Mouse (Mus musculus): ENCODE data around the gene Gm10271. TPM values are rescaled to one million over a fixed set of nuclear protein-coding genes. Genes with fewer than 3 reads are reported as not detected.

Gm10271 gene
- polyA plus RNA-seq, 1 experiment from 2014 or later = not detected

GRCm38 (mm10) chr10:116964084-116964483 is 8.3 kb downstream of the Gm10271 start:
- 83% methylated on average over 11 of the region's 11 CpGs for WGBS
- DNase-seq (ENCODE audit: low spot score, missing footprints) (no peak), ATAC-seq (ENCODE audit: low FRiP score) (no peak)
- H3K36me3 ChIP-seq (ENCODE audit: control insufficient read depth, insufficient read depth, low read length) = no peaks in the 10 kb centered on the region
- no peaks in the 10 kb centered on the region for H3K4me1 ChIP-seq (ENCODE audit: control insufficient read depth, insufficient read depth, low read length)
- no peak overlapping the region for H3K9ac ChIP-seq (ENCODE audit: low read length)
- H3K27ac ChIP-seq (ENCODE audit: low read depth, low read length) = no peak overlapping the region
- H3K4me3 ChIP-seq (ENCODE audit: low read depth, low read length) = no peak overlapping the region
- no peak overlapping the region for H3K4me2 ChIP-seq
- no peaks in the 10 kb centered on the region for H3K9me3 ChIP-seq (ENCODE audit: control insufficient read depth, low read length)
- no peaks in the 10 kb centered on the region for H3K27me3 ChIP-seq (ENCODE audit: control insufficient read depth, insufficient read depth, low read length)

- H3K9ac ChIP-seq (ENCODE audit: low read length) = no peak overlapping the region
- WGBS = 50% methylated on average over 17 of the region's 17 CpGs
- no peak overlapping the region for H3K4me3 ChIP-seq (ENCODE audit: low read depth, low read length)
- H3K4me1 ChIP-seq (ENCODE audit: control insufficient read depth, insufficient read depth, low read length) = no peaks in the 10 kb centered on the region
- H3K27ac ChIP-seq (ENCODE audit: low read depth, low read length) = no peak overlapping the region
- no peaks in the 10 kb centered on the region for H3K27me3 ChIP-seq (ENCODE audit: control insufficient read depth, insufficient read depth, low read length)
- ATAC-seq (ENCODE audit: low FRiP score) (no peak), DNase-seq (ENCODE audit: low spot score, missing footprints) (no peak)
- no peaks in the 10 kb centered on the region for H3K36me3 ChIP-seq (ENCODE audit: control insufficient read depth, insufficient read depth, low read length)
- H3K9me3 ChIP-seq (ENCODE audit: control insufficient read depth, low read length) = no peaks in the 10 kb centered on the region
- no peak overlapping the region for H3K4me2 ChIP-seq
Observed at GRCm38 (mm10) chr10:116962803-116963202, 9.6 kb downstream of the Gm10271 start.

- Histone ChIP-seq H3K27ac (ENCODE audit: low read depth, low read length) (no peak overlapping the region), H3K9me3 (ENCODE audit: control insufficient read depth, low read length) (no peaks in the 10 kb centered on the region), H3K9ac (ENCODE audit: low read length) (no peak overlapping the region), H3K36me3 (ENCODE audit: control insufficient read depth, insufficient read depth, low read length) (no peaks in the 10 kb centered on the region), H3K27me3 (ENCODE audit: control insufficient read depth, insufficient read depth, low read length) (no peaks in the 10 kb centered on the region), H3K4me3 (ENCODE audit: low read depth, low read length) (no peak overlapping the region), H3K4me1 (ENCODE audit: control insufficient read depth, insufficient read depth, low read length) (no peaks in the 10 kb centered on the region), H3K4me2 (no peak overlapping the region)
- ATAC-seq (ENCODE audit: low FRiP score) (no peak), DNase-seq (ENCODE audit: low spot score, missing footprints) (no peak)
- 83% methylated on average over 14 of the region's 14 CpGs for WGBS
Observed at GRCm38 (mm10) chr10:116962152-116962551, 10.3 kb downstream of the Gm10271 start.

- Histone ChIP-seq H3K36me3 (ENCODE audit: control insufficient read depth, insufficient read depth, low read length) (no peaks in the 10 kb centered on the region), H3K4me3 (ENCODE audit: low read depth, low read length) (no peak overlapping the region), H3K4me2 (no peak overlapping the region), H3K4me1 (ENCODE audit: control insufficient read depth, insufficient read depth, low read length) (no peaks in the 10 kb centered on the region), H3K27ac (ENCODE audit: low read depth, low read length) (no peak overlapping the region), H3K9ac (ENCODE audit: low read length) (no peak overlapping the region), H3K27me3 (ENCODE audit: control insufficient read depth, insufficient read depth, low read length) (no peaks in the 10 kb centered on the region), H3K9me3 (ENCODE audit: control insufficient read depth, low read length) (no peaks in the 10 kb centered on the region)
- DNase-seq (ENCODE audit: low spot score, missing footprints) = no peak
- no peak for ATAC-seq (ENCODE audit: low FRiP score)
- 68% methylated on average over 5 of the region's 5 CpGs for WGBS
Observed at GRCm38 (mm10) chr10:116957867-116958551, 14.4 kb downstream of the Gm10271 start.

DNA sequence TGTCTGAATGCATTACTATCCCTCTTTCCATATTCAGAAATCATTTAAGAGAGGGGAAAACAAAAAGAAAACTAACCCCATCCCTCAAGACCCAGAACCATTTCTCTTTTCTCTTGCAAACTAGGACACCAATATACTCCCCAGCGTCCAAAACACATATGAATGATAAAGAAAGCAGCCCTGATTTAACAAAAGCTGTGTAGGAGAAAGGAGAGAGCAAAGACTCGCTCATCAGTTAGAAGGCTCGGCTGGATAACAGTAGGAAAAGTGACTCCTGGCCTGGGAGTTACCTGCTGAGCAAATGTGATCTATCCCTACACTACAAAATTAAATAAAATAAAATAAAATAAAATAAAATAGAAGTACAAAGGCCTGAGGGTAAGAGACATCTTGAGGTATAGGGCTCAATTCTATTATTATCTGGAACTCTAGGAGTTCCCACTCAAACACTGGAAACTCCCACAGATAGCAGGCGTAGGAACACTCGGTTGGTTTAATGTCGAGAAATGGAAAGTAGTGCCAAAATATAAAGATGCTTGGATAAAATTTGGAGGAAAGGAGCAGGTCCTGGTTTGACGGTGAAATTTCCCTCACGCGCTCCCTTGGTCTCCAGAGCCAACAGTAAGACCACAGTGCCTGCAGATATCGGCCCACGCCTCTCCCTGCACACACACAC is 15.8 kb downstream of the Gm10271 start:
- H3K4me3 ChIP-seq (ENCODE audit: low read depth, low read length) = no peak overlapping the region
- no peaks in the 10 kb centered on the region for H3K4me1 ChIP-seq (ENCODE audit: control insufficient read depth, insufficient read depth, low read length)
- no peak overlapping the region for H3K9ac ChIP-seq (ENCODE audit: low read length)
- H3K27ac ChIP-seq (ENCODE audit: low read depth, low read length) = no peak overlapping the region
- DNase-seq (ENCODE audit: low spot score, missing footprints) (no peak), ATAC-seq (ENCODE audit: low FRiP score) (no peak)
- WGBS = 90% methylated on average over 11 of the region's 11 CpGs
- no peaks in the 10 kb centered on the region for H3K36me3 ChIP-seq (ENCODE audit: control insufficient read depth, insufficient read depth, low read length)
- H3K4me2 ChIP-seq = no peak overlapping the region
- H3K9me3 ChIP-seq (ENCODE audit: control insufficient read depth, low read length) = no peaks in the 10 kb centered on the region
- H3K27me3 ChIP-seq (ENCODE audit: control insufficient read depth, insufficient read depth, low read length) = no peaks in the 10 kb centered on the region

DNA sequence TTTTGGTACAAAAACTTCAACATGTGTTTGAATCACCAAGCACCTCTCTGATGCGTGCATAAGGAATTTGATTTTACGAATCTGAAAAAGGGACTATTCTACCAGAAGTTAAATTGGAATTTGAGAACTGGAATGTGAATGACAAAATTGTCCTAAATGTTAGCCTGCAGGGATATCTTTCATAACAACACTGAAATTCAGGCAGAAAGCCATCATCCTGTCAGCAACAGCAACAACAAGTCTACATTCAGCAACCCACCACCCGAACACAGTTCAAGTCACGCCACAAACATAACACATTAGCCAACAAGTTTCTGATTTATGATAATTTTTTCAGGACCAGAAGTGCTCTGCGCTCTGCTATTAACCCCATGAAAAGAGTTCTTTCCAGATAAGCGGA is 17.2 kb downstream of the Gm10271 start:
- ATAC-seq (ENCODE audit: low FRiP score) (no peak), DNase-seq (ENCODE audit: low spot score, missing footprints) (no peak)
- H3K4me3 ChIP-seq (ENCODE audit: low read depth, low read length) = no peak overlapping the region
- H3K27me3 ChIP-seq (ENCODE audit: control insufficient read depth, insufficient read depth, low read length) = no peaks in the 10 kb centered on the region
- H3K27ac ChIP-seq (ENCODE audit: low read depth, low read length) = no peak overlapping the region
- H3K4me2 ChIP-seq = no peak overlapping the region
- no peaks in the 10 kb centered on the region for H3K9me3 ChIP-seq (ENCODE audit: control insufficient read depth, low read length)
- no peaks in the 10 kb centered on the region; the same call in 1 of the 2 replicates for H3K4me1 ChIP-seq (ENCODE audit: control insufficient read depth, insufficient read depth, low read length)
- no peaks in the 10 kb centered on the region for H3K36me3 ChIP-seq (ENCODE audit: control insufficient read depth, insufficient read depth, low read length)
- H3K9ac ChIP-seq (ENCODE audit: low read length) = no peak overlapping the region
- 95% methylated on average over 6 of the region's 6 CpGs for WGBS

DNA sequence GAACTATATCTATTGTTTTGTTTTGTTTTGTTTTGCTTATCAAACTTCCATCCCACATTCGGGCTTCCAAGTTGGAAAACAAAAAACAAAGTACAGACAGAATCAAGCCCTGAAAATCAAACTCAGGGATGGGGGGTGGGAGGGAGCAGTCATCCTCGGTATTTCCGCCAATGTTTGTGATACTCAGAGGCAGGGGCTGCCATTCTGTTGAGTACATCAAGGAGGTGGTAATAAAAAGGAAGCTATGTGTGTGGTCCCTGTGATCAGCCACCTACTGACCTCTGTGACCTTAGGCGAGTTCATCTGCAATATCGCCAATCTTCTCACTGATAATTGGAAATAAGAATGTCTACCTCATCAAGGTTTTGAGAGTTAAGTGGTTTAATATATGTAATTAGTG is 21.5 kb downstream of the Gm10271 start:
- DNase-seq (ENCODE audit: low spot score, missing footprints) = no peak
- Histone ChIP-seq H3K27me3 (ENCODE audit: control insufficient read depth, insufficient read depth, low read length) (no peaks in the 10 kb centered on the region), H3K4me2 (peak overlapping the region; percentile 38), H3K9me3 (ENCODE audit: control insufficient read depth, low read length) (no peaks in the 10 kb centered on the region), H3K9ac (ENCODE audit: low read length) (no peak overlapping the region), H3K4me1 (ENCODE audit: control insufficient read depth, insufficient read depth, low read length) (peaks cover 11% of the 10 kb centered on the region; the same call in 1 of the 2 replicates), H3K36me3 (ENCODE audit: control insufficient read depth, insufficient read depth, low read length) (no peaks in the 10 kb centered on the region), H3K27ac (ENCODE audit: low read depth, low read length) (no peak overlapping the region), H3K4me3 (ENCODE audit: low read depth, low read length) (peak overlapping the region; percentile 89)
- ATAC-seq (ENCODE audit: low FRiP score) = 0 out of 2 replicates have a peak, but pooled peaks have one; percentile 5
- whole genome bisulfite sequencing = 32% methylated on average over 5 of the region's 5 CpGs

DNA sequence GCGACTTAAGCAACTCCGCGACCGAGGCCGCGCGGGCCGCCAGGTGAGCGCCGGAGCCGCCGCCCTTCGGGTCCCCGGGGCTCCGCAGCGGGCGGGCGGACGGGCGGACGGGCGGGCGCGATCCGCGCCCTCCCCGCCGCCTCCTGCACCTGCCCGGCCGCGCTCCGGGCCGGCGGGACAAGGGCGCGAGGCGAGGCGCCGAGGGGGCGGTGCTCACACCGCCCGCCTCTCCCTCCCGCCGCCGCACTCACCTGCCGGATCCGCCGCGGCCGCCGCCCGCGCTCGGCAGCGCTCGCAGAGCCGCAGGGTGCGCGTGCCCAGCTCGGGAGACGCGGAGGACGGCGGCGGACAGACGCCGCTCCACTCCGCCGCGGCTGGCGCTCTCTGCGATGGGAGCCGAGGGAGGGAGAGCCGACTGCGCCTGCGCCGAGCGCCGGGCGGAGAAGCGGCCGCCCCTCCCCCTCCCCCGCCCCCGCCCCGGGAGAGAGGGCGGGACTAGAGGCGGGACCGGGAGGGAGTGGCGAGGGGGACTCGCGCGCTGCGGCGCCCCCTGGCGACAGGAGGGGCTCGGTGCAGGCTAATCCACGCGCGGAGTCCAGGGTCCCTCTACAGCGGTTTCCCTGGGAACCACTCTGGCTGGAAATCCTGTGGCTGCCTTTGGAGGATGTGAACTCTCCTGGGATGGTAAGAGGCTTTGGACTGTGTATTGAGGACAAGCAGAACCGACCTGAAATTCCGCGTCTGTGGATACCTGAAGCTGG is 22.2 kb downstream of the Gm10271 start, which contains the start of gene Rab3ip:
Rab3ip (minus strand) TSS at position 761 of the 761 bp plus-strand sequence.
- WGBS = under 1% methylated on average over 70 of the region's 103 CpGs
- Histone ChIP-seq H3K27ac (ENCODE audit: low read depth, low read length) (peak within 1 kb of the TSS; percentile 72), H3K4me2 (peak within 1 kb of the TSS; percentile 77), H3K4me3 (ENCODE audit: low read depth, low read length) (peak within 1 kb of the TSS; percentile 89), H3K9ac (ENCODE audit: low read length) (peak within 1 kb of the TSS; percentile 87), H3K4me1 (ENCODE audit: control insufficient read depth, insufficient read depth, low read length) (peaks cover 11% of the 10 kb centered on the region; the same call in 1 of the 2 replicates), H3K27me3 (ENCODE audit: control insufficient read depth, insufficient read depth, low read length) (no peaks in the 10 kb centered on the region), H3K36me3 (ENCODE audit: control insufficient read depth, insufficient read depth, low read length) (no peaks in the 10 kb centered on the region), H3K9me3 (ENCODE audit: control insufficient read depth, low read length) (no peaks in the 10 kb centered on the region)
- ATAC-seq (ENCODE audit: low FRiP score) = peak; percentile 94
- DNase-seq (ENCODE audit: low spot score, missing footprints) = peak; percentile 100

Measured in midbrain, embryonic 11.5 days (tissue).